Mouse (Mus musculus) frontal cortex, postnatal 14 days (tissue): ENCODE measurements at regions not wholly inside any gene's neighbourhood (a gene's known extent, or its start where the extent isn't known, plus 50 kb on each side); places are given as distances from the start of the nearest gene placed in this dataset.

Source experiments
- DNase-seq, 2 experiments: peaks; one replicate each; pipeline ENCODE4 v3.0.0; 2022; ENCODE audit warnings: low spot score in 2 of 2

DNA sequence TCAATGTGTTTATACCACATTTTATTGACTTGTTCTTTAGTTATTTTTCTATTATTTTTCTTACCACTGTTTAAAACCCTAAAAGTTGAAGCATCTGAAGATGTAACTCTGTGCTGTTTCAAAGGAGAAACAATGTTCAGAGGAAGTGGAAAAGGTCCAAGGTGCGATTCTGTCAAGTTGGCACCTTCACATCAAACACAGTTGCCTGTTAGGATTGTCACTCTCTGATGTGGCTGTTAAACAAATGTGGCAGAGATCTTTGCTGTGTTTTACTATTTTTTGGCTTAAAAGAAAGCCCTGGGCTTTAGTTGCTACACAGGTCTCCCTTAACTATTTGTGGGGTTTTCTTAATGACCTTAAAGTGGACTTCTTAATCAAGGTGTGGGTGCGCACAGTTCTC, 190.2 kb upstream of the Cxcr4 start:
- no peak for DNase-seq

- no peak for DNase-seq
Measured at GRCm38 (mm10) chr1:128781871-128782270, 189.8 kb upstream of the Cxcr4 start.

DNA sequence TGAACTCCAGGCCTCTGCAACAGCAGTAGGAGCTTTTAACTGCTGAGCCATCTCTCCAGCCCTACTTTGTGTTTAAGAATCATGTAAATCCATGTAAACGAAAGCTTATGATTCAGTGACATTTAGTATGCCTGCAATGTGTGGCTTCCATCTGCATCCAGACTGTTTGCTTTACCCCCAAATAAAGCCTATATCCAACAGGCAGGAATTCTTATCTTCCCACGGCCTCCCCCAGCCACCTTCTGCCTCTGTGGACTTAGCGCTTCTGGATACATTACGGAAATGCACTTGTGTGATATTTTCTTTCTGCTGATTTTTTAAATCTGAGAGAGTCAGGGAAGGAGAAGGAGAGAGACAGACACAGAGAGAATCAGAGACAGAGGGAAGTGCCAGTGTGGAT, 189.2 kb upstream of the Cxcr4 start:
- no peak for DNase-seq

DNA sequence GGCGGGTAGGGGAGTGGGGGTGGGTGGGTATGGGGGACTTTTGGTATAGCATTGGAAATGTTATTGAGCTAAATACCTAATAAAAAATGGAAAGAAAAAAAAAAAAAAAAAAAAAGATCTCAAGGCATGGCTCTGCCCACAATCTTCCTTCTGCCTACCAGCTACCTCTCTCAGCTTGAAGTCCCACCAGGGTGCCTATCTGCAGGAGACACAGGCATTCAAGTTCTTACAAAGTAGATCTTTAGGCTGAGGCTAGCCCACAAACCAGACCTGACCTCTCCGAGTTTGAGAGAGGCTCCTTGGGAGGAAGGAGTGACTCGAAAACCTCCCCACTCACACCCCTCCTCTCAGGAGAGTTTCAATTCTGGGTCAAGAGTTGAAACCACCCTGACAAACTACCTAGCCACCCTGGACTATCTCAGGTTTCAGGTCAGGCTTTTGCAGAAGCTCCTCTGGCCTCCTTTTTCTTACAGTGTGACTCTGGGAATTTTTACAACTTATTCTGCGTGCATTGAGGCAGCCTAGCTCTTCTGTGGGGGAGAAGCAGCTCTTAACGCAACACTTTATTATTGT, 187.6 kb upstream of the Cxcr4 start:
- no peak for DNase-seq

DNA sequence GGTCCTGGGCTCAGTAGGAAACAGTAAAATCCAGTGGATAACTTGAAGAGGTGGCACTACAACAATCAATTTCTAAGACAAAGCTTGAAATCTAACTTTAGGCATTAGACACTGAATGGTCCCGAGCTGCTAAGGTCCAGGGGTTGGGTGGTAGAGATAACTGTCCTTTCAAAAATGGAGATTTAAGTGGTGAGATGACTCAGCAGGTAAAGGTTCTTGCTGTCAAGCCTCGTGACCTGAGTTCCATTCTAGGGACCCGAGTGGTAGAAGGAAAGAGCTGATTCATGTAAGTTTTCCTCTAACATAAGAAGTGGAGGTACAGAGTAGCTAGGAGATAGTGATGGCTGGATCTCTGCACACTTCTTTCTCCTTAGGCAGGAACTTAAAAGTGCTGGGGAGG, 180.3 kb upstream of the Cxcr4 start:
- no peak for DNase-seq

GRCm38 (mm10) chr1:128770786-128771185, 178.7 kb upstream of the Cxcr4 start:
- no peak for DNase-seq

GRCm38 (mm10) chr1:128767991-128768390, 175.9 kb upstream of the Cxcr4 start:
- DNase-seq, result no peak

GRCm38 (mm10) chr1:128767415-128767814, 175.3 kb upstream of the Cxcr4 start:
- DNase-seq, result no peak

GRCm38 (mm10) chr1:128766894-128767268, 174.8 kb upstream of the Cxcr4 start:
- no peak for DNase-seq

- DNase-seq, result no peak
Measured at GRCm38 (mm10) chr1:128766193-128766893, 174.2 kb upstream of the Cxcr4 start.

DNA sequence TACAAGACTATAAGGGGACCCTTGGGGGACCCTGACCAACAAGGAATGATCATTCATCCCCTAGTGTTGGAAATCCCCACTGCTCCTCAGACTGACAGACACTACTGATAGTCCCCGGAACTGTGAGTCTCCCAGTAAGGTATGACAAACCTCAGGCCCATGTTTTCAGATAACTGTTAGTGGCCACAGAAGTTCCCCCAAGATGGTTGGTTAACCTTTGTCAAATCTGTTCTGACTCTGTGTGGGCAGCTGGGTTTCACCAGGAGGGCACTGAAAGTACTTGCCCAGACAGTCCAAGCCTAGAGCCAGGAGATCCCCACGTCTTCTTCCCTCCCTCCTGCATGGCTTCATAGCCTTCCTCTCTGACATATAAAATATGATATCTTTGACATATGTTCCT, 173.5 kb upstream of the Cxcr4 start:
- DNase-seq, result no peak

DNA sequence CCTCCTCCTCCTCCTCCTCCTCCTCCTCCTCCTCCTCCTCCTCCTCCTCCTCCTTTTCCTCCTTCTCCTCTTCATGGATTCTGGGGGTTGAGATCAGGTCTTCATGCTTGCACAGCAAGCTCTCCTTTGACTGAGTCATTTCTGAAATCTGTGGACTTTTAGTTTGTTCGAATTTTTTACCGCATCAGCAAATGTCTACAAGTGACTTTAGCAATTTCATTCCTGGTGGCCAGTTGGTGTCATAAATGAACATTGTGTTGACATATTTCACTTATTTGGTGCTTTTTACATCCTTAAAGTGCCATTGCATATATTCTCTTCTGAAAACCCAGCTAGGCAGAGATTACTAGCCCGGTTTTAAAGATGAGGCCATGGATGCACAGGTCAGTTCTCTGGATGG, 173.0 kb upstream of the Cxcr4 start:
- DNase-seq, result no peak

- DNase-seq, result no peak
Measured at GRCm38 (mm10) chr1:128762854-128763253, 170.8 kb upstream of the Cxcr4 start.

DNA sequence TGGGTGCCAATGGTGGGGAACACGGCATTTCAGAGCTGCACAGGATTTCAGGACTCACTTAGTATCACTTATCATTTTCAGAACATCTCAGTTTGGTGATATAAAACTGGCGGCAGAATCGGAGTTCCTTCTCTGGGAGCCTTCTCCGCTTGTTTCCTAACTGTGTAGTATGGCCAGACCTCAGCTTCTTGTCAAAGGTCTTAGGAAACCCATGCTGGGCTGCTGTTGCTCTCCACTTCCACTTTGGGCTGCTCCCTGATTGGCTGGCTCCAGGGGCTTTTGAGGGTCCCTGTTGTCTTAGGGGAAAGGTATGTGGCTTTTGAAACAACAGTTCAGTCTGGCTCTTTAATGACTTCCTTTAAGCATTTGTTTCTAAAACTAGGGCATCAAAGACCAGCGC, 170.0 kb upstream of the Cxcr4 start:
- no peak for DNase-seq

DNA sequence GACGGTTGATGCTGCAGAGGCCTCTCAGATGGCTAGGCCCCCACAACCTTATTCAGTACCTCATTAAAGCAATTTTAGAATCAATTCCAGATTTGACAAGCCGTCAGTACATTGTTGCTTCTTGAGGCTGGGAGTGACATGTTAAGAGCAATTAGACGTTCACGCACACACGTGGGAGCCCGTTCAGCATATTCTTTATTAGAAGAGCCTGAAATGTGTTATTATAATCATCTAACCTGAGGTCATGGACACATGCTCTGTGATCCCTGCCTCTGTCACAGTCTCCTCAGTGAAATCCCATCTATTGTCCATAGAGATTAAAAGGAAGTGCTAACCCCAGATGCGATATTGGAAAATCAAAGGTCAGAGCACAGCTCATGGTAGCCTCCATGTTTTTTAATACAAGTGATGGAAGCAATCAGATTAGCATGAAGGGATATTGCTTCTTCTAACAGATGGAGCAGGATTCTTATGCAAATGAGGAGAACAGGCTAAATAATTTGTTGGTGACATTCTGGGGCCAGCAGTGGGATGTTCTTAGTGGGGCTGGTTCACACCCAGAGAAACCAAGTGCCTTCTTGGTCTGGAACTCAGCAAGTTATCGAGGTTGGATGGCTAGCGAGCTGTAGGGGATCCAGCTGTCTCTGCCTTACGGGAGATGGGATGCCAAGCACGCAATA, 166.8 kb upstream of the Cxcr4 start:
- no peak for DNase-seq

DNA sequence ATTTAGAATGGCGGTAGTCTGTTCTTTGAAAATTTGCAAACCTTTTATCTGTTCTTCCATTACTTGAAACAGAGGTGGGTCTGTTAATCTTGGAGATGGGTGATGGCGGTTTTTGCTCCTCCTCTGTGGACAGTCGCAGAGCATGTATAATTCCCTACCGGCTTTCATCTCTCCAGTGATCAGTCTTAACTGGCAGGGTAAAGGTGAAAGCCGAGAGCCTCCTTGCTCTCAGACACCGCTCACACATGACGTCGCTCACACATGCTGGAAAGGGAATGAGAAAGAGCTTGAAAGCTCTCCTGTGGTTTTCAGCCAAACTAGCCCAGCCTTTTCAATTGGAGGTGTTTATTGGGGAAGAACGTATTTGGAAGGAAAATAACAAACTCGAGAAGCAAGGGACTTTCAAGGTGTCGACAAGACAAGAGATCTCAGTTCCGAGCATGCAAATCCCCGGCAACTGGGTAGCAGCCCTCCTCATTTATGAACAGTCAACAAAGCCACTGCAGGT, 166.3 kb upstream of the Cxcr4 start:
- DNase-seq, result no peak

GRCm38 (mm10) chr1:128753427-128754012, 161.4 kb upstream of the Cxcr4 start:
- DNase-seq, result no peak

DNA sequence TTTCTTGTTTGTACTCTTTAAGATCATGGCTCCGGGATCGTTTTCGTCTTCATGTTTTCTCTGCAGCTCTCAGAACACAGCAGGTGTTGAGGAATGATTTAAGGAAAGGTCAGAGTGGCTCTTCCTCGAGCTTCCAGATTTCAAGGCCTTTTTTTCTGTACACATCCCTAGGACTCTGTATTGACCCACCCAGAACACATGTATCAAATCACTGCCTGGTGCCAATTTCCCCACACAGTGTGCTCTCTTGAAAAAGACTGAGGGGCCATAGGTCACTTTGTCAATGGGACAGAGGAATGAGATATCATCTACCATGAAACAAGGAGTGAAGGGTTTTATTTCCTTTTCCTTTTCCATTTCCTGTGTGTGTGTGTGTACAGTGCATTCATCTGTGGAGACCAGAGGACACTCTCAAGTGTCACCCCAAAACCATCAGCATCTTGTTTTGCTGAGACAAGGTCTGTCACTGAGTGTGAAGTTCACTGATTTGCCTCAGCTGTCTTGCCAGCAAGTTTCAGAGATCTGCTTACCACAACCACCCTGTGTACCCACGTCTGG, 157.4 kb upstream of the Cxcr4 start:
- no peak for DNase-seq

DNA sequence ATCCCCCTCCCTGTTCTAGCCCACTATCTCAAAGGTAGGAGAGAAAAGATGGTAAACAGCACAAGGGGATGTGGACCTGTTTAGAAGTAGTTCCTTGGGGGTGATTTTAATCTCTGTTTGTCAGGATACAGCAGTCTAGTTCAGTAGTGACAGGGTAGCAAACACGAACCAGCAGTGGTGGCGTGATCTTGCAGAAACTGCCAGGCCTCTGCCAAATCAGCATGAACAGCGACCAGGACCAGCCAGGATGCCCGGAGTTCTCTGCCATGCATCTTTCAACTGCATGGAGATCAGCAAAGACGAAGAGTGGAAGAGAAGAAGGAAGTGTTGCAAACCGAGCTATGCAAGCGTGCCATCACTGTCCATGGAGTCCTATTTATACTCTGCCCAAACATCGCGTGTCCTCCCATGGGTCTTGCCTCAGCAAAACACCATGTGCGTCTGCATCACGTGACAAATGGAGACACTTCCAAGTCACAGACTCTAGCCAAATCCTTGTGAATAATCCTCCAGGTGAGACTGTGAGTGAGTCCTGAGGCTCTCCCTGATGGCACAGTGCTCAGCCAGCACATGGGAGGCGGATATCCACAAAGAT, 155.2 kb upstream of the Cxcr4 start:
- no peak for DNase-seq

DNA sequence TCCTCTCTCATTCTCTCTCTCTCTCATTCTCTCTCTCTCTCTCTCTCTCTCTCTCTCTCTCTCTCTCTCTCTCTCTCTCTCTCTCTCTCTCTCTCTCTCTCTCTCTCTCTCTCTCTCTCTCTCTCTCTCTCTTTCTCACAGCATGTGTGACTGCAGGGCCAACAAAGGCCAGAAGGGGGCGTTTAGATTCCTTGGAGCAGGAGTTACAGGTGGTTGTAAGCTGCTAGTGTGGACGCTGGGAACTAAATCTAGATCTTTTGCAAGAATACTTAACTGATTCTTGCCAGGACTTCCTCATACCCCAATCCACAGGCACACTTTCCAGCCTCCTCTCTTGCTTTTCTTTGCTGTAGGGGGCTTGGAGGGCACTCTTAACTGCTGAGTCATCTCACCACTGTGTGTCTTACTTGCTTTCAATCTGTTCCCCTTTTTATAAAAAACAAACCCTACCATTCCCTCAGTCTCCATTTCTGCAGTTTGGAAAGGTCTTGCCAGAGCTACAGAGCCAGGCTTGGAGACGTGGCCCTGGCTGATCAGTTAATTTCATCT, 154.4 kb upstream of the Cxcr4 start:
- DNase-seq, result no peak

DNA sequence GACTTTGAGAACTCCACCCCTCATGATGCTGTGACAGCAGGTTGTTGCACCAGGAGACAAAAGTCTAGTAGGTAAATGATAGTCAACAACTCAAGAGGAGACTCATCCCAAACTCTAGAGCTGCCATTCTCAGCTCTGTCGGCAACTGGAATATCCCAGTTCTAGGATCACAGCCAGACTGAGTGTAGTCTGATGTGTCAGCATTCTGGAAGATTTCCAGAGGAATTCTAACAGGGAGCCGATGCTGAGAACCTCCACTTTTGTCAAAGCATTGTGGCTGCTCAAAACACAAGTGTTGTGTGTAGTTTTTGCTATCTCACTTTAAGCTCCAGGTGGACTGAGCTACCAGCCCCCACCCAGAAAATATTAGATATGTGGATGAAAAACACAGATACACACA, 148.5 kb upstream of the Cxcr4 start:
- peak in 1 of 2 experiments; percentile 10 for DNase-seq

DNA sequence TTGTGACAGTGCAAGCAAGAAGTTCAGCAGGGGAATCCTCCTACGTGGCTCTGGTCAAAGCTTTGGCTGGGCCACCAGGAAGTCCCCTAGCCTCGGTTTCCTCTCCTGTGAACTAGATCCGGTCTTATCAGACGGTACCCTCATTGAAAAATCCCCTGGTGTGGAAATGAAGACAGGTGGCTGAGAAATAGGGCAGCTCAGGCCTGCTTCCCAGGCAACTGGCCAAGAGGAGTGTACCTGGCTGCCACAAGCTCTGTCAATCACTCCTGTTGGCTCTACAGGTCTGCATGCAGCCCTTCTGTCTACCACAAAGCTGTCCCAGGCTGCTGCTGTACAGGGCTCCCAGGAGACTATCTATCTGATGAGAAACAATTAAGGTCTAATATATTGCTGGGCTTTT, 146.1 kb upstream of the Cxcr4 start:
- no peak for DNase-seq
